ENCODE assay signal across 15 mouse cellular contexts in the genomic region with DNA sequence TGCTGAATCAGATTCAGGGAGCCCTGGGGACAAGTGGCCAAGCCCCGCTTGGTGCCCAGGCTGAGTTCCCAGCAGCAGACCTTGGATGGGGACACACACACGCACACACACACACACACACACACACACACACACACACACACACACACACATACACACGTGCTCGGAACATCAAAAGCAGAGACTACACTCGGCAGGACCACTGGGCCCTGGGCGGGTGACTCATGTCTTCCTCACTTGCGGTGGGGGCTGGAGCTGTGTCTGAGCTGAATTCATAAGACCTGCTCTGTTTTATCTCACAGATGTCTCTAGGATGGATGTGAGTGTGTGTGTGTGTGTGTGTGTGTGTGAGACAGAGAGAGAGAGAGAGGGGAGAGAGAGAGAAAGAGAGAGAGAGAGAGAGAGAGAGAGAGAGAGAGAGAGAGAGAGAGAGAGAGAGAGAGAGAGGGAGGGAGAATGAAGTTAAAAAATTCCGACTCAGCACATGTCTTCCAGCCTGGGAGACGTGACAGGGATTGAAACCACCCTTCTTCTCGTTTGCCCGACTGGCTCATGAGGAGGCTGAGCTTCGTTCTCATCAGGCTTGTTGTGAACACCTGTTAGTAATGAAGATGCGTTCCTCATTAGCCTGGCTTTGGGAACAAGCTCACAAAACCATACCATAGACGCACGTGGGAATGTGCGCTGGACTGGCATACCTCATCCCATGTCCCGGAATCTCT.
DNase-seq lines count a peak whose midpoint lies in the region; ATAC-seq and TF ChIP-seq lines count a peak whose summit lies in the region.
"Had no signal": no experiment of that assay in that cellular context is flagged by ENCODE, and none has a peak within 500 bp of the region (broad histone marks: within the 10 kb centered on the region; RNA-seq: fewer than 3 reads in every experiment).

No protein-coding gene starts in this region.

- intact Hi-C loops in left cerebral cortex, postnatal 14 days (cut with DNase I): no loop called here
- intact Hi-C loops in left cerebral cortex, adult 2 months (cut with DNase I): no loop called here

- peak; percentile 47 to 78 for DNase-seq in left cerebral cortex, postnatal 14 days (ENCODE audit: low spot score in 2 of 2)
- DNase-seq in left cerebral cortex, adult 2 months (ENCODE audit: extremely low spot score in 1 of 2, low spot score in 2 of 2): no peak
- no peak for DNase-seq in stomach, postnatal 0 days (ENCODE audit: low spot score)
- DNase-seq in brain, embryonic 14.5 days (ENCODE audit: low read depth): peak; percentile 48
- no peak for DNase-seq in liver, embryonic 11.5 days (ENCODE audit: low spot score)
- DNase-seq: cerebellum, adult 2 months; gastrocnemius, postnatal 36 days; left cerebral cortex, postnatal 4 days; liver, postnatal 0 days; thymus, postnatal 25 days had no signal

- TF ChIP-seq EP300 in stomach, postnatal 0 days (optimal IDR thresholded peaks at IDR 0.05): no peak

- H3K36me3 ChIP-seq in stomach, embryonic 15.5 days: no peaks in the 10 kb centered on the region
- H3K36me3 ChIP-seq in stomach, postnatal 0 days (ENCODE audit: control insufficient read depth, insufficient read depth, low read length): no peaks in the 10 kb centered on the region
- H3K36me3 ChIP-seq in neural tube, embryonic 15.5 days: no peaks in the 10 kb centered on the region
- H3K36me3 ChIP-seq in liver, embryonic 11.5 days (ENCODE audit: control insufficient read depth, insufficient read depth, low read length): no peaks in the 10 kb centered on the region
- H3K36me3 ChIP-seq: kidney, embryonic 15.5 days had no signal

- no peak overlapping the region for H3K9ac ChIP-seq in stomach, embryonic 15.5 days
- no peak overlapping the region for H3K9ac ChIP-seq in stomach, postnatal 0 days (ENCODE audit: low read length)
- no peak overlapping the region for H3K9ac ChIP-seq in neural tube, embryonic 15.5 days (replicated peaks)
- no peak overlapping the region for H3K9ac ChIP-seq in liver, embryonic 11.5 days (ENCODE audit: low read depth, low read length)
- H3K9ac ChIP-seq: hindbrain, embryonic 13.5 days; kidney, embryonic 15.5 days; liver, postnatal 0 days had no signal

- no peak overlapping the region for H3K27ac ChIP-seq in left cerebral cortex, adult 2 months
- no peak overlapping the region for H3K27ac ChIP-seq in stomach, embryonic 15.5 days
- no peak overlapping the region for H3K27ac ChIP-seq in stomach, postnatal 0 days (replicated peaks)
- H3K27ac ChIP-seq in neural tube, embryonic 15.5 days (replicated peaks): no peak overlapping the region
- no peak overlapping the region for H3K27ac ChIP-seq in liver, embryonic 11.5 days (ENCODE audit: low read depth, low read length)
- H3K27ac ChIP-seq: hindbrain, embryonic 13.5 days; kidney, embryonic 15.5 days had no signal

- no peak overlapping the region for H3K4me2 ChIP-seq in stomach, embryonic 15.5 days
- H3K4me2 ChIP-seq in stomach, postnatal 0 days (replicated peaks; ENCODE audit: low read depth): no peak overlapping the region
- no peak overlapping the region for H3K4me2 ChIP-seq in neural tube, embryonic 15.5 days
- no peak overlapping the region for H3K4me2 ChIP-seq in liver, embryonic 11.5 days
- H3K4me2 ChIP-seq: hindbrain, embryonic 13.5 days; kidney, embryonic 15.5 days had no signal

- TF ChIP-seq POLR2A in brain, embryonic 14.5 days (IDR thresholded peaks at IDR 0.05; ENCODE audit: borderline replicate concordance, extremely low read depth, insufficient read depth, insufficient read length, poor library complexity, severe bottlenecking): no peak

- peaks cover 10% of the 10 kb centered on the region; the same call in 1 of the 2 replicates for H3K4me1 ChIP-seq in stomach, embryonic 15.5 days
- H3K4me1 ChIP-seq in stomach, postnatal 0 days (replicated peaks; ENCODE audit: control insufficient read depth, insufficient read depth): no peaks in the 10 kb centered on the region
- H3K4me1 ChIP-seq in neural tube, embryonic 15.5 days: peaks cover 19% of the 10 kb centered on the region
- no peaks in the 10 kb centered on the region for H3K4me1 ChIP-seq in liver, embryonic 11.5 days (replicated peaks; ENCODE audit: control insufficient read depth, insufficient read depth, low read length)

- no peaks in the 10 kb centered on the region for H3K9me3 ChIP-seq in stomach, embryonic 15.5 days
- no peaks in the 10 kb centered on the region for H3K9me3 ChIP-seq in stomach, postnatal 0 days (ENCODE audit: control insufficient read depth, low read length)
- no peaks in the 10 kb centered on the region for H3K9me3 ChIP-seq in neural tube, embryonic 15.5 days (replicated peaks)
- H3K9me3 ChIP-seq in liver, embryonic 11.5 days (ENCODE audit: control insufficient read depth, low read length): no peaks in the 10 kb centered on the region
- H3K9me3 ChIP-seq: hindbrain, embryonic 13.5 days; kidney, embryonic 15.5 days had no signal

- no peak overlapping the region for H3K4me3 ChIP-seq in left cerebral cortex, adult 2 months
- H3K4me3 ChIP-seq in stomach, embryonic 15.5 days (replicated peaks): no peak overlapping the region
- no peak overlapping the region for H3K4me3 ChIP-seq in stomach, postnatal 0 days (ENCODE audit: low read depth, low read length)
- H3K4me3 ChIP-seq in neural tube, embryonic 15.5 days (replicated peaks): no peak overlapping the region
- H3K4me3 ChIP-seq in liver, embryonic 11.5 days (ENCODE audit: low read depth, low read length): no peak overlapping the region
- H3K4me3 ChIP-seq: forebrain, embryonic 10.5 days; hindbrain, embryonic 13.5 days; kidney, embryonic 15.5 days had no signal

- H3K27me3 ChIP-seq in stomach, embryonic 15.5 days (replicated peaks): no peaks in the 10 kb centered on the region
- H3K27me3 ChIP-seq in stomach, postnatal 0 days (ENCODE audit: control insufficient read depth, insufficient read depth, low read length): no peaks in the 10 kb centered on the region
- no peaks in the 10 kb centered on the region for H3K27me3 ChIP-seq in neural tube, embryonic 15.5 days (replicated peaks)
- no peaks in the 10 kb centered on the region for H3K27me3 ChIP-seq in liver, embryonic 11.5 days (replicated peaks; ENCODE audit: control insufficient read depth, insufficient read depth, low read length)
- H3K27me3 ChIP-seq: hindbrain, embryonic 13.5 days; kidney, embryonic 15.5 days had no signal

- 49% methylated on average over 17 of the region's 17 CpGs for WGBS in stomach, embryonic 15.5 days
- 59% methylated on average over 17 of the region's 17 CpGs for WGBS in stomach, postnatal 0 days
- WGBS in neural tube, embryonic 15.5 days: 65% methylated on average over 17 of the region's 17 CpGs
- WGBS in liver, embryonic 11.5 days: 65% methylated on average over 17 of the region's 17 CpGs

- TF ChIP-seq CTCF in left cerebral cortex, adult 2 months (IDR thresholded peaks at IDR 0.05): no peak
- TF ChIP-seq CTCF in stomach, postnatal 0 days (IDR thresholded peaks at IDR 0.05; ENCODE audit: low read depth): no peak
- TF ChIP-seq CTCF in brain, embryonic 14.5 days (IDR thresholded peaks at IDR 0.05; ENCODE audit: borderline replicate concordance, extremely low read depth, insufficient read depth, insufficient read length): no peak

- ATAC-seq in stomach, embryonic 15.5 days (ENCODE audit: insufficient read depth, low FRiP score, low read depth): peak; percentile 36; the same call in 1 of the 2 replicates
- ATAC-seq in stomach, postnatal 0 days (ENCODE audit: low FRiP score, low TSS enrichment): no peak
- ATAC-seq in neural tube, embryonic 15.5 days (ENCODE audit: low FRiP score): no peak
- ATAC-seq in liver, embryonic 11.5 days (replicated peaks; ENCODE audit: low FRiP score): no peak
- ATAC-seq: liver, postnatal 0 days had no signal

Comparison
In these comparisons a context has a peak if more than half of its experiments do, and no peak if none do; other contexts are left out.
1. DNase-seq: peak in left cerebral cortex, postnatal 14 days (2 of 2) and brain, embryonic 14.5 days (single experiment); none in left cerebral cortex, adult 2 months (0 of 2), stomach, postnatal 0 days (single experiment) and liver, embryonic 11.5 days (single experiment).